Mouse (Mus musculus): ENCODE data around the gene Mknk2.

Mknk2 gene

DNA sequence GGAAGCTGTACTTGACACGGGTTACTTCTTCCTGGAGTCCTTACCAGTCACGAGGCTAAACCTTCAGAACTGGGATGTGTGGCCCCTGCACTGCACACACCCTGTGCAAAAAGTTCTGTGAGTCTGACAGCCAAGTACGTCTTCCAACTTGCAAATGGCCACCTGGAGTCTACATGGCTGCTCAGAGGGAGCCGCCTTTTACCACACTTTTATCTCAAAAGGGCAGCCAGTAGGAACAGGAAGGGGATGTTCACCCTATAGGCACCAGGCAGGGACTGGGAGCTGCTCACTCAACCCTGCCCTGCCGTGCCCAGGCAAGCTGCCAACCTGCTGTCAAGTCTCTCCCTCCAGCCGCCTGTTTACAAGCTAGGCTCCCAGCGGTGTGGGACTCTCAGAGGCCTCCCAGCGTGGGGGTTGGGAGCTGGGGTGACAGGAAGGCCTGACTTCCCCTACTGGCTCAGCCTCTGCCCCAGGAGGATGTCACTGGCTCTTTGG is at the start of gene Mknk2:
Gene Mknk2 (minus strand): TSS at position 171 of the 495 bp plus-strand sequence.
- peak; percentile 93 for DNase-seq (ENCODE audit: low spot score in 2 of 2)

DNA sequence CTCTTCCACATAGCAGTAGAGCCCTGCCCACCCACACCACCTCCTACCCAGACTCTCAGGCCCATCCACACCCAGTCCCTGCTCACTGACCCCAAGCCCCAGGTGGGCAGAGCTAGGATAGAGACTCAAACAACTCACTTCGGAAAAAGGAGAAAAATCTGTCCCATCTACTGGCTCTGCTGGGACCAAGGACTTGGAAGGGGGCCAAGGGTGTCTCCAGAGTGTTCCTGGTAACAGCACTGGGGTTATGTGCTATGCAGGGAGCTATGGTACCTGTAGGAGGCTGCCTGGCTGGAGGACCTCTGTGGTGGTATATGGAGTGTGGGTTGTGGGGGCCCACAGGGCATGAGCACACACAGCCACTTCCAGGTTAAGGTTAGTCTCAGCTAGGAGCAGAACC is 39.4 kb upstream of the Mknk2 start:
- no peak for DNase-seq (ENCODE audit: low spot score in 2 of 2)

DNA sequence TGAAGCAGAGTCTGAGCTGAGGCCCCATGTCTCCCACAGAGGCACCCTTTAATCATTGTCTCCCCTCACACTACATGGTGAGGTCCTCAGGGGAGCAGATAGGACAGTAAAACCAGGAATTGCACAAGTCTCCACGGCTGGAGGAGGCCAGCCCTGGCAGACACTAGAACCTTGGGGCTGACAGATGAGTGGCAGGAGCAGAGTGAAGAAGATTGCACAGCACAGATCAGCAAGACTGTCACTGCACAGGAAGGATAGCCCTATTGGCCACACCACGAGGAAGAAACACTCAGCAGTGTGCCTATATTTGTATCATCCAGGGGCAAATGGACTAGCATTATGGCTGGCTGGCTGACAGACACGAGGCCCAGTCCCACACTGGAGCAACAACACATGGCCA is 32.9 kb upstream of the Mknk2 start:
- no peak for DNase-seq (ENCODE audit: low spot score in 2 of 2)

DNA sequence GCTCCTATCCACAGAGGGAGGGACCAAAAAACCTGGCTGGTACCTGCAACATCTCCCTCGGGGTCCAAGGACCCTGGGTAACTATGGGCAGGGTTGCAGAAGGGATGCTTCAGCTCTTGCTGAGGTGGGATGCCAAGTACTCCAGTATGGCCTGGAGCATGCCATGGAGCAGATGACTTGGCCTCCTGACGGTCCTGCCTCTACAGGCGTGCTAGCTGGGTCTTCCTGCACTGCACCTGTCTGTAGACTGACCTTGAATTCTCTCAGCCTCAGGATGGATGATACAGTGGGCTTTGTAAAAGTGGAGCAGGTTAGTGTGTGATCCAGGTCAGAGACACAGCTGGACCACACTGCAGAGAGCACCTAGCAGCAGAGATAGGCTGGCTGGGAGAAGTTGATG is 27.6 kb upstream of the Mknk2 start:
- no peak for DNase-seq (ENCODE audit: low spot score in 2 of 2)

DNA sequence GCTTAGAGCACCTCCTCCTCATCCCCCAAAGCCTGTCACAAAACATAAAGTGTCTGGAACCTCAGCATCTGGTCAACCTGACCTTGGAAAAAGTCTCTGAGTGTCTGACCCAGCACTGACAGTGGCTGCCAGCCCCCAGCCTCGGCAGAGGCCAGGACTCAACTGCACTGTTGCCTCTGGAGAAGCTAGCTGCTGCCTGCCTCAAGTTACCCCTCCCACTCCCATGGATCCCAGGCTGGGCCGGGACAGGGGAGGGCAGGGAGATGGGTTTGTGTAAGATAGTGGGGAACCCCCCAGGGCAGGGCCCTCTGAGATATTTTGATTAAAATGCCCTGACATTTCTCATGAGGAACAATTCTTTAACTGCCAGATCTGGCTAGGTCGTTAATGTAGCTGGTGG is 27.1 kb upstream of the Mknk2 start:
- DNase-seq (ENCODE audit: low spot score in 2 of 2): no peak

DNA sequence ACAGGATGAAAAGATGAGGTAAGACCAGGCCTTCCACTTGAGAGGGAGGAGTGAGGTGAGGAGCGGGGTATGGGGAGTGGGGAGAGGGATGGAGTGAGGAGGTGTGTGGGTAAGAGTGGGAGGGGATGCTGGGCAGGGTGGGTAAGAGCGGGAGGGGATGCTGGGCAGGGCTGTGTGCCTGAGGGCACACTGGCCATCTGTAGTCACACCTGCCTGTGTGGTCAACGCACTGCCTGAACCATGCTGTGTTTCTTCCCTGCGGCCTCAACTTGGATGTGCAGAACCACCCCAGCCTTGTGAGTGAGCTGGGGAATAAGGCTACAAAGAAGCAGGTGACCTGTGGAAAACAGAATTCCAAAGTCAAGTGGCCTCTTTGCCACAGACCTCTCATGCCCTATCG is 26.5 kb upstream of the Mknk2 start:
- no peak for DNase-seq (ENCODE audit: low spot score in 2 of 2)

DNA sequence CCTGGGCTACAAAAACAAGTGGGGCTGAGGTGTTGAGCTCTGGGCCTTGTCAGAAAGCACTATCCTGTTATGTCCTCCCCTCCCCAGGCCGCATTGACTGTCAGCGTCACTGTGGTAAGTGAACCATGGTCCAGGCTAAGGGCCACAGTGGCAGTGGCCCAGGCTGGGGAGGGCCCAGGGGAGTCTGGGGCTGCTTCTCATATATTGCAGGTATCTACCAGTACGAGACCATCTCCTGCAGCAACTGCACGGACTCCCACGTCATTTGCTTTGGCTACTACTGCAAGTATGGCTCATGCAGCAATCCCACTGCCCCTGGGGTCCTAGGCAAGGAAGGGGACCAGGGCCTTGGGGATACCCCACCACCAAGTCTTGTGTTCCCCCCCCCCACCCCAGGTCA is 25.7 kb upstream of the Mknk2 start:
- no peak for DNase-seq (ENCODE audit: low spot score in 2 of 2)

DNA sequence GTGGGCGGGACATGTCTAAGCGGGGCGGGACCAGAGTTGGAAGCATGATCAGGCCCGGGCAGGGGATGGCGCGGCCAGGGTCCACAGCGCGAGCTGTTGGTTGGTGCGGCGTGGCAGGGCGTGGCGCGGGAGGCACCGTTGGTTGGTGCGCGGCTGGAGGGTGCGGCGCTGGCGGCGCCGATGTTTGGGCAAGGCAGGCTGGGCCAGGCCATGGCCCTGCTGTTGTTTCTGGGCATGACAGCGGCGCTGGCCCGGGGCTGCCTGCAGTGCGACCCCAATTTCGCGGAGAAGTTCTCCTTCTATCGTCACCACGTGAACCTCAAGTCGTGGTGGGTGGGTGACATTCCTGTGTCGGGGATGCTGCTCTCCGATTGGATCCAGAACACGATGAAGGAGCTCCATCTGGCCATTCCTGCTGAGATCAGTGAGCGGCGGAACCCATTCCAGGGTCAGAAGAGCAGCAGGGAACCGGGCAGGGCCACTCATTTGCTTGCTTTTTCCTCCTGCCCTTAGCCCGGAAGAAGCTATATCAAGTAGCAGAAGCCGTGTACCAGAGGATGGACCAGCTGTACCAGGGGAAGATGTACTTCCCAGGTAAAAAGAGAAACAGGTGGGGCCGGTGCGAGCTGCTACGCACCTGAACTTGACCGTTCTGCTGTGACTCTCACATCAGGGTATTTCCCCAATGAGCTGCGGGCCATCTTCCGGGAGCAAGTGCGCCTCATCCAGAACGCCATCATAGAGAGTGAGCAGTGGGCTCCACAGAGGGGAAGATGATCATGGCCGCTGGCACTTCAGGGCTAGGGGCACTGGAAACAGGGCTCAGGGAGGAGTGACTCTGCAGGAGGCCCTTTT is 24.9 kb upstream of the Mknk2 start:
- peak; percentile 97 for DNase-seq (ENCODE audit: low spot score in 2 of 2)

DNA sequence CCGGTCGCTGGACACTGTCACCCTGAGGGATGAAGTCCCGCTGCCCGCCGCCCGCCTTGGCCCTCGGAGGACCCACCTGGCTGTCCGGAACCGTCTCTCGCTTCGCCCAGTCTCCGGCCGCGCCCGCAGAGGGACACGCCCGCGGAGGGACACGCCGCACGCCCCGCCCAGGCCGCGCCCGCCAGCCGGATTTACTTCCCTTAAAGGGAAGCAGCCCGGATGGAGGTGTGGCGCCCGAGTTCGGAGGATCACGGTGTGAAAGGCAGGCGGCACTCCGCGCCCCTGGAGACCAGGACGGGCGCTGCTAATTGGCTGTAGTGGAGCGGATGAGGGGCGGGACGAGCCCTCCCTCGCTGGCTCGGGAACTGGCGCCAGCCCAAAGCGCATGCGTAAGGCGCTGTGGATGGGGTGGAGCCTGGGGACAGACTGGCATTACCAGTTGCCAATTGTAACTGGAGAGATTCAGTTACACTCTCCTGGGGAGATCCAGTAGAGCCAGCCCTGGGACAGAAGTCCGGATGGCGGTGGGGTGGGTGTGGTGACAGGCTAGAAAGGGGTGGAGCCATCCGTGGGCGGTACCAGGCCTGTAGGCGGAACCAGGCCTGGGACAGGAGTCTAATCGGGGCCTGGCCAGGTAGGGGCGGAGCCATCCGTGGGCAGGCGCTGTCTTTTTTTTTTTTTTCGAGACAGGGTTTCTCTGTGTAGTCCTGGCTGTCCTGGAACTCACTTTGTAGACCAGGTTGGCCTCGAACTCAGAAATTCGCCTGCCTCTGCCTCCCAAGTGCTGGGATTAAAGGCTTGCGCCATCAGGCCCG is 24.0 kb upstream of the Mknk2 start, which contains the start of the genes Mob3a and Izumo4:
Gene Mob3a (minus strand): TSS at position 257 of the 815 bp plus-strand sequence.
Gene Izumo4 (plus strand): TSS at position 464 of the 815 bp plus-strand sequence.
- peak; percentile 99 for DNase-seq (ENCODE audit: low spot score in 2 of 2)

DNA sequence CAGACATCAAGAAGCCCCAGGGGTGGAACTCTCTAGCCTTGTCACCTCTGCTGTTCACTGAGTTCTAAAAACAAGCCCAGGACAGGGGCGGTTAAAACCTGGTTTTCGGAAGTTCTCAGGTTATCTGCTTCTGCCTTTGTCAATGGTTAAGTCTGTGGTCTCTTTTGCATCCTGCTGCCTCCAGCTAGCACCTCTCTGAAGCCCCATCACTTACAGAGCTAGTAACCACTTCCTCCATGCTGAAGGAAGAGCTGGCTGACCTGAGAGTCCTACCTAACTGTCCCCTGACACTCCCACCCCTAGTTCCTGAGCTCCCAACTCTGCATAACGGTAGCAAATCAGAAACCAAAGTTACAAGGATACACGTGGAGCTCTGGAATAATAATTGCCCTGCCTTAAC is 22.8 kb upstream of the Mknk2 start:
- no peak for DNase-seq (ENCODE audit: low spot score in 2 of 2)

DNA sequence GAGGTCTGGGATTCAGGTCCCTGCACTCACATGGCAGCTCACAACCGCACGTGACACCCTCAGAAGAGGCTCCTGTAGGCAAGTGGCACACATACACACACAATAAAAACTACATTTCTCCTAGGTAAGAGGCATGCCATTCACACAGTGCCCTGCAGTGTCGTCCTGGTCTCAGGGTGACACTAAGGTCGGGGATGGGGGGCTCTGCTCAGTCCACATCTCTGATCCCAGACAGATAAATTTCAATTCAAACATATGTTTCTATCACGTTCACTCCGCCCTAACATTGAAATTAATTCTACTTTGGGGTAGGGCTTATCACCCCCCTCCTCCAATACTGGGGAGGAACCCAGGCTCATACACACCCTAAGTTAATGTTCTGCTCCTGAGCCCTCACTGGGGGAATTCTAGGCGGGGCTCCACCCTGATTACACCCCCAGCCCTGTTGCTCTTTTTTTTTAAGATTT is 22.2 kb upstream of the Mknk2 start:
- DNase-seq (ENCODE audit: low spot score in 2 of 2): no peak

DNA sequence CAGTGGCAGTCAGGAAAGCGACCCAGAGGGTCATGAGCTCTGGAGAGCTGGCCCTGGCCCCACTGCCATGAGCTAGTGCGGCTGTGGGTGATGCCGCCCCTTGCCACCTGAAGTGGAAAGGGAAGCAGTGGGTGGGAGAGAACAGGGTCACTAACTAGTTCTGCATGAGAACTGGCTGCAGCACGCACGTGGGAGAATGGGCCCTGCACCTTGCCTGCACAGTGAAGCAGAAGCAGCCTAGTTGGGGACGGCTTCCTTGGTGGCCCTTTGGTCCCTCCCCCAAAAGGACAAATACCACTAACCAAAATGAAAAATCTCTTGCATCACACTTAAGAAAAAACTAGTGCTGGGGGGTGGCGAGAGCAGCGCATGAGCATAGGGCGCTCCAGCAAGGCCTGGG is 20.7 kb upstream of the Mknk2 start:
- DNase-seq (ENCODE audit: low spot score in 2 of 2): no peak

DNA sequence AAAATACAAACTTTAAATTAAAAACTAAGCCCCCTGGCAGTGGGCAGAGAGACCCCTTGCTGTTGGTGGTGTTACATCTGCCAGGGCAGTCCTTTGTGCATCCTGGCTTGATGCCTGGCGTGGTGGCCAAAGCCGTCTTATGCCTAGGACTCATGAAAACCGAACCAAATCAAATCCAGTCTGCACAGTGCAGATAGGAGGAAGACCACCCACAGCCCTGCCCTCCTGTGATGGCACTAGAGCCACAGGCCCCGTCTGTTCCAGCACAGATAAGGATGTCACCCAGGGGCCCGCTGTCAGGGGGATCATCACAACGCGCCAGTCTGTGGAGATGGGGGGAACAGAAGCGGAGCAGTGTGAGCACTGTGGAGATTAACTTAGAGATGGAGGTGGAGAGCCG is 19.9 kb upstream of the Mknk2 start:
- DNase-seq (ENCODE audit: low spot score in 2 of 2): no peak

DNA sequence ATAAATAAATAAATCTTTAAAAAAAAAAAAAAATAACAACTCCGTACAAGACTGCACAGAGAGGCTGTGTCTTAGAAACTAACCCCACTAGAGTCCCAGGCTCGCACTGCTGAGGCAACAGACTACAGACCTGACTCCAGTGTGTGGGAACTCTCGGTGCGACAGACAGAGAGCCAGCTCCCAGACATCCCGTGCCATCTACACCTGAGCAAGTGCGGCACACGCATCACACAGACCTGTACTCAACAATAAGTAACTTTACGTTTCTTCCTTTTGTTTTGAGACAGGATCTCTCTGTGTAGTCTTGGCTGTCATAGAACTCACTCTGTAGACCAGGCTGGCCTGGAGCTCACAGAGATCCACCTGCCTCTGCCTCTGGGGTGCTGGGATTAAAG is 19.5 kb upstream of the Mknk2 start:
- no peak for DNase-seq (ENCODE audit: low spot score in 2 of 2)

DNA sequence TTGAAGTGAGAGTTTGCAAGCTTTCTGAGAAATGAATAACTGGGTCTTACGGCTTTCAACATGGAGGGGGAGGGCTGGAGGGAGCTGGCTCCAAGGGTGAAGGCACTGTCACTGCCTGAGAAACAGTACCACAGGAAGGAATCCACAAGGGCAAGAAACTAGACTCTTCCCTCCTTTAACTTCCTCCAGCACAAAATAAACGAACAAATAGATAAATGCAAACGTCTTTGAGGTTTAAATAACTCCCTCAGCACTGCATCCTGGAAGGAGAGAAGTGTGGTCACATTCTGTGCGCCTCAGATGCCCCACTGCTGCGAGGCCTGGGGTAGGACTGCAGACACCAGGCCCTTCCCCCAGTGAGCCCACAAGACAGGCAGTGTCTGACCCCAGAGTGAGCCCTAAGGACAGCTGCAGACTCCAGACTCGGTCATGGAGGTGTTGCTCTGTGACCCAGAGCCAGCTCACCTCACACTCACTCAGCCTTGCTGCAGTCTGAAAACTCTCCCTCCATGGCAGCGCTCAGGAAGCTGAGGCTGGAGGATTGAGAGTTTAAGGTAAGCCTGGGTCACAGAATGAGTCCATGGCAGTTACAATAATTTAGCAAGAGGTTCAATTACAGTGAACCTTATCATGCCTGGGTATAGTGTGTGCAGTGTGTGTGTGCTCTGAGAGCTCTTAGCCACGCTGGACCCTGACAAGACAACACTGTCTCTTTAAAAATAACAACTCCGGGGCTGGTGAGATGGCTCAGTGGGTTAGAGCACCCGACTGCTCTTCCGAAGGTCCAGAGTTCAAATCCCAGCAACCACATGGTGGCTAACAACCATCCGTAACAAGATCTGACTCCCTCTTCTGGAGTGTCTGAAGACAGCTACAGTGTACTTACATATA is 18.8 kb upstream of the Mknk2 start:
- DNase-seq (ENCODE audit: low spot score in 2 of 2): no peak

DNA sequence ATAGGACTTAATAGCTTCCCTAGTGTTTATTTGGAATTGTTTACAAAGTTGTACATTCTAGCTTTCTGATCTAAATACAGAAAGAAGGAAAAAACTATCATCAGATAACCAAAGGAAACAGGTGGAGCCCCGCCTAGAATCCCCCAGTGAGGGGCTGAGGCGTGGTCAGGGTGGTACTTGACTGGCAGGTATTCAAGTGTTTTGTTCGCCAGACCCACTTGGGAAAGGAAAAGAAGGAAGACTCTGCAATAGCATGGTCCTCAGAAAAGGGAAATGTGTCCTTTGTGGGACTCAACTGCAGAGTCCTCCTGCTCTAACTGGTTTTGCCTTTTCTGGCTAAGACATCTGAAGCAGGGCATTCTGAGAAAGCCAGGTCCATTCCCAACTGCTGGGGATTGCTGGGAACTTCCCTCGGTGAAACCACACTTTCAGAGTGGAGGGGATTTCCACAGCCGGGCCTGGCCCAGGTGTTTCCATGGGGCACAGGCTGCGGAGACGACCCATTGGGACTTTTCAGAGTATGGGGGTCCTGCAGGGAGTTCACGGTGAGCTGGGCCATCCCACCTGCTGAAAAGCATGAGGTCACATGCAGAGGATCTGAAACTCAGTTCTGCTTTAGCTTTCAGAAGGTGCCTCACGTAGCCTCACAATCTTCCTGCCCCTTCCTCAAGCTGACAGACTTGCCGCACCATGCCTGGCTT is 18.0 kb upstream of the Mknk2 start:
- DNase-seq (ENCODE audit: low spot score in 2 of 2): no peak

DNA sequence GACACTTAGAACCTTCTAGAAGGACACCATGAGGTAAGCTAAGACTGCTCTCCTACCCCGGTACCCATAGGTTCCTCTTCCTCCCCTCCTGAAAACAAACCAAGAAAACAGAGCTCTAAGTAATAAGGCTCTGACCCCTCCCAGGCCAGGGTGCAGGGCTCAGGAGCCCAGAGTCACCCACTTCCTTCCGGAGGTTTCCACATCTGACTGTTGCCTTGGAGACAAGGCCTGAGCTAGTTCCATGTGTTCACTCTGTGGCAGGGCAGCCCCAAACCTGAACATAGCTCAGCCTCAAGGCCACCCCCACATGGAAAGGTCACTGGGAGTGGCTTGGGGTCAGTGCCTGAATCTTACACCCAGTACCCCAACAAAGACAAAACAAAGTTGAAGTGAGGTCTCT is 17.3 kb upstream of the Mknk2 start:
- peak in 1 of 2 experiments; percentile 51 for DNase-seq (ENCODE audit: low spot score in 2 of 2)

DNA sequence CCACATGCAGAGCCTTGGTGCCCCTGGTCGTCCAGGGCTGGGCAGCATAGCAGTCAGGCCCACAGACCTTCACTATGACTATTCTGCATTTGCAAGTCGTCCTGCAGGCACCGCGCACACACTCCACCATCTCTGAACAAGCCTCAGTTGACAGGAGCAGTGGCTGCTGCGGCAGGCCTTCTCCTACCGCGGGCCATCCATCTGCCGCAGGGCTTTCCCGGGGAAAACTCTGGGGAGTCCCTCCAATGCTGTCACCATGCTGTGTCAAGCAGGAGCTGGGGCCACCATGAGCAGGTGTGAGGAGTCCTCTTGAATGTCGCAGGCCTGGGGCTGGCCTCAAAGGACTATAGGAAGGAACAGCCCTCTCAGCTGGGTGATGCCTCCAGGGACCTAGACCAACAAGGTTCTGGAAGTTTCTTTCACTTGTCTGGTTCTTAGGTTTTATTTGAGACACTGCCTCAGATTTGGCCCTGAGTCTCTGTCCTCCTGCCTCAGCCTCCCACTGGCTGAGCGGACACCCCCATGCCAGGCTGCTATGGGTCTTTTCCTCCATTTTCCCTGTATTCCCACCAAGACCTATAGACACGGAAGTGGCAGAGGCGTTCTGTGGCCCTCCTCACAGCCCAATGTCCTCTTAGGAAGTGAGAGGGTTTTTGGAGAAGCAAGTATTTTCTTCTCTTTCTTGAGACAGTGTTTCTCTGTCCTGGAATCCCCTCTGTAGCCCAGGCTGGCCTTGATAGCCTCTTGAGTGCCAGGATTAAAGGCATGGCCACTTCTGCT is 16.4 kb upstream of the Mknk2 start:
- DNase-seq (ENCODE audit: low spot score in 2 of 2): no peak

DNA sequence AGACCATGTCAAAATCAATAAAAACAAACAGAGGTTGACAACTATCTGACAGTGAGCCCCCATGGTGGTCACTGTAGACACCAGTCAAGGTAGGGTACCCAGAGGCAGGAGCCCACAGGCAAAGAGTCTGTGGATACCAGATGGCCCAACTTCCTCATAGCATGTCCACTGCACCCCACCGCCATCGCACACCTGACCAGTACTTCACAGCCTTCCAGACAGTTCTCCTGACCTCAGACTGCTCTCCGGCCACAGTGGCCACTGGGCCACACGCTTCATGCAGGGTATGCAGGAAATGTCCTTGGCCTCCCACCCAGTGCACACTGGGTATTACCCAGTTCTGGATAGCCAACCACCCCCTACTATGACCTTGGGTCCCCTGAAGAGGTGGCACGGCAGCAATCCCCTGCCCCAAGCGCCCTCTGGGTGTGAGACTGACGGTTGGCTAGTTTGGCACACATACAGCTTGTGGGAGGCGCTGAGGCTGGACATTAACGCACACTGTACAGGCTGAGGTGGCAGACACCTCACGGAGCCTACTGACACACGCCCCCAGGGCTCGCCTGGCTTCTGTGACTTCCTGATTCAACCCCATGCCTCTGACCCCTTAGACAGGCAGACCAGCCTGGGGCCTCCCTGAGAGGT is 15.6 kb upstream of the Mknk2 start:
- DNase-seq (ENCODE audit: low spot score in 2 of 2): no peak

Measured in right cerebral cortex, postnatal 10 days (tissue).